Mouse (Mus musculus) lung, postnatal 10 days (tissue): ENCODE measurements around the gene Ncoa1.

ENCODE experiments used
- DNase-seq: peaks from one replicate; pipeline ENCODE4 v3.0.0; 2021

Ncoa1 gene

GRCm38 (mm10) chr12:4476832-4477671 lies at the start of gene Ncoa1:
Gene Ncoa1 (minus strand): TSS chr12:4477182.
- peak; percentile 80 for DNase-seq

GRCm38 (mm10) chr12:4524546-4524945 lies 47.6 kb upstream of the Ncoa1 start:
- peak; percentile 3 for DNase-seq

GRCm38 (mm10) chr12:4523688-4524298 lies 46.8 kb upstream of the Ncoa1 start:
- no peak for DNase-seq

- peak; percentile 78 for DNase-seq
These were observed 46.2 kb upstream of the Ncoa1 start for GRCm38 (mm10) chr12:4523208-4523607.

GRCm38 (mm10) chr12:4518957-4519356 lies 42.0 kb upstream of the Ncoa1 start:
- no peak for DNase-seq

- DNase-seq, result no peak
These were observed 32.6 kb upstream of the Ncoa1 start for GRCm38 (mm10) chr12:4509591-4510061.

- no peak for DNase-seq
These were observed 31.2 kb upstream of the Ncoa1 start for GRCm38 (mm10) chr12:4508182-4508581.

- no peak for DNase-seq
These were observed 30.5 kb upstream of the Ncoa1 start for GRCm38 (mm10) chr12:4507461-4507860.

- DNase-seq, result no peak
These were observed 29.9 kb upstream of the Ncoa1 start for GRCm38 (mm10) chr12:4506810-4507430.

- no peak for DNase-seq
These were observed 28.3 kb upstream of the Ncoa1 start for GRCm38 (mm10) chr12:4505298-4505697.

- no peak for DNase-seq
These were observed 26.8 kb upstream of the Ncoa1 start for GRCm38 (mm10) chr12:4503673-4504326.

- no peak for DNase-seq
These were observed 24.9 kb upstream of the Ncoa1 start for GRCm38 (mm10) chr12:4501916-4502315.

- no peak for DNase-seq
These were observed 23.5 kb upstream of the Ncoa1 start for GRCm38 (mm10) chr12:4500516-4500915.

- no peak for DNase-seq
These were observed 22.7 kb upstream of the Ncoa1 start for GRCm38 (mm10) chr12:4499651-4500175.

GRCm38 (mm10) chr12:4488411-4488810 lies 11.4 kb upstream of the Ncoa1 start:
- peak; percentile 77 for DNase-seq

- DNase-seq, result no peak
These were observed 6.4 kb upstream of the Ncoa1 start for GRCm38 (mm10) chr12:4483386-4483785.

- DNase-seq, result no peak
These were observed 4.7 kb upstream of the Ncoa1 start for GRCm38 (mm10) chr12:4481687-4482086.

- DNase-seq, result no peak
These were observed 3.3 kb upstream of the Ncoa1 start for GRCm38 (mm10) chr12:4480250-4480649.

- DNase-seq, result no peak
These were observed 2.3 kb upstream of the Ncoa1 start for GRCm38 (mm10) chr12:4479171-4479881.

- no peak for DNase-seq
These were observed 1.2 kb upstream of the Ncoa1 start for GRCm38 (mm10) chr12:4477941-4478795.

GRCm38 (mm10) chr12:4476291-4476831 lies 621 bp downstream of the Ncoa1 start:
- DNase-seq, result peak; percentile 71
